Mouse (Mus musculus) liver, embryonic 16.5 days (tissue): ENCODE measurements around the gene Il31ra. TPM values are rescaled to one million over a fixed set of nuclear protein-coding genes. Genes with fewer than 3 reads are reported as not detected.

ENCODE experiments used
- ATAC-seq: fragments of 200-750 bp; cut with Nextera tagmentation; 2 replicates; pipeline ENCODE4 v1.8.0; 2017; ENCODE audit warnings: low read depth, mild to moderate bottlenecking, moderate number of reproducible peaks, moderate library complexity
- H3K27ac ChIP-seq: fragments of 300-500 bp; sonication (generic); 2 replicates; pipeline ENCODE4 v1.5.1; 2014; ENCODE audit warnings: mild to moderate bottlenecking, low read length
- H3K27me3 ChIP-seq: fragments of 300-500 bp; sonication (generic); 2 replicates; pipeline ENCODE4 v1.6.1; 2014; ENCODE audit warnings: low read depth, low read length, mixed read lengths; ENCODE audit not compliant: control insufficient read depth, insufficient read depth
- H3K36me3 ChIP-seq: fragments of 300-500 bp; sonication (generic); 2 replicates; pipeline ENCODE4 v1.6.1; 2014; ENCODE audit warnings: mild to moderate bottlenecking; ENCODE audit not compliant: control insufficient read depth, insufficient read depth
- H3K4me1 ChIP-seq: fragments of 300-500 bp; sonication (generic); 2 replicates; pipeline ENCODE4 v1.6.1; 2014; ENCODE audit warnings: low read depth, low read length, mixed read lengths; ENCODE audit not compliant: control insufficient read depth
- H3K4me2 ChIP-seq: fragments of 300-500 bp; sonication (generic); 2 replicates; pipeline ENCODE4 v1.6.1; 2014; ENCODE audit warnings: low read depth, low read length, mixed read lengths
- H3K4me3 ChIP-seq: fragments of 300-500 bp; sonication (generic); 2 replicates; pipeline ENCODE4 v1.5.1; 2014; ENCODE audit warnings: low read depth, mild to moderate bottlenecking, low read length
- H3K9ac ChIP-seq: fragments of 300-500 bp; sonication (generic); 2 replicates; pipeline ENCODE4 v1.6.1; 2014; ENCODE audit warnings: low read depth, low read length
- H3K9me3 ChIP-seq: fragments of 300-500 bp; sonication (generic); replicated peaks from 2 replicates; pipeline ENCODE4 v1.6.1; 2016; ENCODE audit warnings: low read length; ENCODE audit not compliant: control insufficient read depth
- WGBS: fragments of 180-500 bp; shearing (Covaris S2); extraction: QIAGEN DNeasy Blood & Tissue Kit; methylation state at CpG from one replicate; pipeline ENCODE4 v1.1.7; 2014; ENCODE audit not compliant: insufficient replicate concordance; 5-methylcytosine and 5-hydroxymethylcytosine counted together
- polyA plus RNA-seq: library from polyadenylated mRNA; unstranded; fragments of >200 nt; fragmentation: Nextera tagmentation; extraction: Ambion mirVana; gene quantifications from 2 replicates; pipeline ENCODE4 v1.2.1, GENCODE M21; 2015

Gene Il31ra
- polyA plus RNA-seq, 1 experiment from 2014 or later, result 0.04 TPM

GRCm38 (mm10) chr13:112608606-112609005 lies 14.4 kb upstream of the Il31ra start:
- no peak overlapping the region for H3K27ac ChIP-seq
- no peak overlapping the region for H3K4me3 ChIP-seq
- no peak overlapping the region for H3K4me2 ChIP-seq
- no peaks in the 10 kb centered on the region for H3K27me3 ChIP-seq
- ATAC-seq, result no peak
- H3K36me3 ChIP-seq, result no peaks in the 10 kb centered on the region
- no peak overlapping the region for H3K9ac ChIP-seq
- H3K4me1 ChIP-seq, result no peaks in the 10 kb centered on the region; the same call in 1 of the 2 replicates
- WGBS, result 64% methylated on average over 3 of the region's 3 CpGs
- H3K9me3 ChIP-seq, result no peaks in the 10 kb centered on the region

- 51% methylated on average over 4 of the region's 4 CpGs for WGBS
- ATAC-seq, result no peak
- Histone ChIP-seq H3K4me3 (no peak overlapping the region), H3K36me3 (no peaks in the 10 kb centered on the region), H3K9ac (no peak overlapping the region), H3K4me1 (no peaks in the 10 kb centered on the region; the same call in none of the 2 replicates), H3K27ac (no peak overlapping the region), H3K4me2 (no peak overlapping the region), H3K27me3 (no peaks in the 10 kb centered on the region), H3K9me3 (no peaks in the 10 kb centered on the region)
Observed at GRCm38 (mm10) chr13:112604411-112604810, 10.3 kb upstream of the Il31ra start.

- 43% methylated on average over 1 of the region's 1 CpGs for WGBS
- no peak overlapping the region for H3K27ac ChIP-seq
Observed at GRCm38 (mm10) chr13:112603839-112604238, 9.7 kb upstream of the Il31ra start.

GRCm38 (mm10) chr13:112602607-112603006 lies 8.4 kb upstream of the Il31ra start:
- WGBS, result 82% methylated on average over 2 of the region's 2 CpGs
- ATAC-seq, result no peak
- Histone ChIP-seq H3K4me2 (no peak overlapping the region), H3K4me1 (no peaks in the 10 kb centered on the region; the same call in none of the 2 replicates), H3K9ac (no peak overlapping the region), H3K36me3 (no peaks in the 10 kb centered on the region), H3K9me3 (no peaks in the 10 kb centered on the region), H3K4me3 (no peak overlapping the region), H3K27ac (no peak overlapping the region), H3K27me3 (no peaks in the 10 kb centered on the region)

More at GRCm38 (mm10) chr13:112603839-112604238, 9.7 kb upstream of the Il31ra start:
- Histone ChIP-seq H3K4me2 (no peak overlapping the region), H3K9me3 (no peaks in the 10 kb centered on the region), H3K4me1 (no peaks in the 10 kb centered on the region; the same call in none of the 2 replicates), H3K9ac (no peak overlapping the region), H3K27me3 (no peaks in the 10 kb centered on the region), H3K36me3 (no peaks in the 10 kb centered on the region), H3K4me3 (no peak overlapping the region)
- no peak for ATAC-seq

- H3K4me3 ChIP-seq, result no peak overlapping the region
Observed at GRCm38 (mm10) chr13:112590254-112590653, 3.9 kb downstream of the Il31ra start.

GRCm38 (mm10) chr13:112589625-112590024 lies 4.5 kb downstream of the Il31ra start:
- no peaks in the 10 kb centered on the region for H3K9me3 ChIP-seq
- H3K36me3 ChIP-seq, result no peaks in the 10 kb centered on the region
- no peak overlapping the region for H3K9ac ChIP-seq

More at GRCm38 (mm10) chr13:112590254-112590653, 3.9 kb downstream of the Il31ra start:
- H3K9ac ChIP-seq, result no peak overlapping the region
- H3K36me3 ChIP-seq, result no peaks in the 10 kb centered on the region
- 19% methylated on average over 2 of the region's 2 CpGs for WGBS
- no peaks in the 10 kb centered on the region for H3K4me1 ChIP-seq
- H3K27me3 ChIP-seq, result no peaks in the 10 kb centered on the region
- no peak overlapping the region for H3K4me2 ChIP-seq
- H3K9me3 ChIP-seq, result no peaks in the 10 kb centered on the region
- no peak for ATAC-seq
- no peak overlapping the region for H3K27ac ChIP-seq

GRCm38 (mm10) chr13:112584556-112585237 lies 9.5 kb downstream of the Il31ra start:
- Histone ChIP-seq H3K9ac (no peak overlapping the region), H3K27me3 (no peaks in the 10 kb centered on the region), H3K9me3 (no peaks in the 10 kb centered on the region), H3K36me3 (no peaks in the 10 kb centered on the region), H3K4me2 (no peak overlapping the region), H3K4me1 (no peaks in the 10 kb centered on the region), H3K27ac (no peak overlapping the region), H3K4me3 (no peak overlapping the region)
- 53% methylated on average over 7 of the region's 7 CpGs for WGBS
- no peak for ATAC-seq

More at GRCm38 (mm10) chr13:112589625-112590024, 4.5 kb downstream of the Il31ra start:
- H3K27me3 ChIP-seq, result no peaks in the 10 kb centered on the region
- H3K4me3 ChIP-seq, result no peak overlapping the region
- no peak overlapping the region for H3K4me2 ChIP-seq
- H3K4me1 ChIP-seq, result no peaks in the 10 kb centered on the region
- no peak for ATAC-seq
- no peak overlapping the region for H3K27ac ChIP-seq

GRCm38 (mm10) chr13:112582291-112582690 lies 11.9 kb downstream of the Il31ra start:
- Histone ChIP-seq H3K27me3 (no peaks in the 10 kb centered on the region), H3K4me2 (no peak overlapping the region), H3K27ac (no peak overlapping the region), H3K4me3 (no peak overlapping the region), H3K4me1 (no peaks in the 10 kb centered on the region), H3K36me3 (no peaks in the 10 kb centered on the region), H3K9me3 (no peaks in the 10 kb centered on the region), H3K9ac (no peak overlapping the region)
- 74% methylated on average over 8 of the region's 8 CpGs for WGBS
- ATAC-seq, result no peak

GRCm38 (mm10) chr13:112581796-112582195 lies 12.4 kb downstream of the Il31ra start:
- Histone ChIP-seq H3K4me3 (no peak overlapping the region), H3K9me3 (no peaks in the 10 kb centered on the region), H3K27me3 (no peaks in the 10 kb centered on the region), H3K4me1 (no peaks in the 10 kb centered on the region), H3K9ac (no peak overlapping the region), H3K4me2 (no peak overlapping the region), H3K27ac (no peak overlapping the region), H3K36me3 (no peaks in the 10 kb centered on the region)
- 70% methylated on average over 3 of the region's 3 CpGs for WGBS
- ATAC-seq, result no peak
